Mouse (Mus musculus) adrenal gland, postnatal 4 days (tissue): ENCODE measurements around the gene Erlin1. TPM values are rescaled to one million over a fixed set of nuclear protein-coding genes. Genes with fewer than 3 reads are reported as not detected.

Experiments
- DNase-seq, 2 experiments: peaks; one replicate each; pipeline ENCODE4 v3.0.0; 2021 to 2022; ENCODE audit warnings: low spot score in 2 of 2, mixed read lengths in 2 of 2
- long read RNA-seq, 2 experiments: library from polyadenylated mRNA; stranded (forward); transcript quantifications; one replicate each; pipeline ENCODE4 v2.0.0; 2021
- total RNA-seq, 2 experiments: library from RNA; stranded (reverse); gene quantifications; 2 replicates each; pipeline ENCODE4 v1.2.3; 2021

The Erlin1 gene
- total RNA-seq: 10 to 100 TPM; 19.8 to 21.2 TPM
- long read RNA-seq, experiment 1, transcript Erlin1-202 (12 exons, 3,136 nt): major isoform, 8 of 17 reads
- long read RNA-seq, experiment 1, transcript Erlin1-201 (12 exons, 3,228 nt): minor isoform, 6 of 17 reads
- long read RNA-seq, experiment 1, partial matches to known transcripts: 2 of 17 reads
- long read RNA-seq, experiment 1, other reads (novel, unspliced or antisense): 0 of 17 reads
- long read RNA-seq, experiment 2, transcript Erlin1-202 (12 exons, 3,136 nt): major isoform, 18 of 28 reads
- long read RNA-seq, experiment 2, partial matches to known transcripts: 2 of 28 reads
- long read RNA-seq, experiment 2, other reads (novel, unspliced or antisense): 3 of 28 reads

DNA sequence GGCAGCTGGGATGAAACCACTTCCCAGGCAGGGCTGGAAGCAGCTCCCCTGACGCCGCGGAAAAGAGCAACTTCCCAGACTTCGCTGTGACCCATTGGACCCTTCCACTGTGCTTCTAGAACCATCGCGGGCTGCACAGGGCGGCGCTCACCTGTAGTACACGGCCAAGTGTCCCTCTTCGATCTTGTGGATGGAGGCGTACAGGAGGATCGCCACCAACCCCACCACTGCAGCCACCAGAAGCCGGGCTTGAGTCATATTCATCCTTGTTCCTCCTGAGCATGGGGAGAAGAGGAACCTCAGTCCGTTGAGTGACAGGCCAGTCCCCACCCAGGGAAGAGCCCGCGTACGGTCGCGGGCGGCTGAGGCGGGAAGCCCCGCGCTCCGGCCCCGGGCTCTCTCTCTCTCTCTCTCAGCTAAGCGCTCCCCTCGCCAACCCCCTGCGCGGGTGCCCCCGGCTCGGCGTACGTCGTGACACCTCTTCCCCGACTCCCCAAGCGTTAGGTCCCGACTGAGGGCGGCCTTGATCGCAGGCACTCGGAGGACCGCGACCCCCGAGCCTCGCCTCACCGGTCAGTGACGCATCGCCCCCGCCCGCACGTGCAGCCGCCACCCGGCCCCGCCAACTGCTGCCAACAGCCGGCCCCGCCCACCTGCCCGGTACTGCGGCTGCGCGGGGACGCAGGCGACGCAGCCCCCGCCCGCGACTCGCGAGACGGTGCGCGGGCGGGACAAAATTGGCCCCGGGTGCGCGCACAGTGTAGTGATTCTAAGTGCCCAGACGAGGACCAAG is at the start of gene Erlin1:
Erlin1 (minus strand) TSS at position 665 of the 793 bp plus-strand sequence.
- DNase-seq: peak; percentile 72 to 84

DNA sequence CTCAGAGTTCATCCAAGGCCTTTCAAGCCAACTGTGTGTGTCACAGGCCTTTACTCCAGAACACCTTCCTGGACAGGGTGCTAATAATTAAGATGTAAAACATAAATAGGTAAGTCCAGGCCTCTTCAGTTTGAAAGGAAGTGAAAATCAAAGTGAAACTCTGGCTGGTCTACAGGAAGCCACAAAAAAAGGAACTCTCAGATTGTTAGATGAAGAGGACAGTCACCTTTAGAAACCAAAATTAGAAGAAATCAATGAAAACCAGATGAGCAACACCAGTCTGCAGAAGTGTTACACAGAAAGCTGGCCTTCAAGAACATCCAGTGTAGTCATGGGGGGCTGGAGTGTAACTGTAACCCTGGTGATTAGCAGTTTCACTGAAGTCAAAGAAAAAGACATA is 48.2 kb upstream of the Erlin1 start:
- DNase-seq: no peak

- DNase-seq: no peak
Measured at GRCm38 (mm10) chr19:44111706-44112105, 42.1 kb upstream of the Erlin1 start.

DNA sequence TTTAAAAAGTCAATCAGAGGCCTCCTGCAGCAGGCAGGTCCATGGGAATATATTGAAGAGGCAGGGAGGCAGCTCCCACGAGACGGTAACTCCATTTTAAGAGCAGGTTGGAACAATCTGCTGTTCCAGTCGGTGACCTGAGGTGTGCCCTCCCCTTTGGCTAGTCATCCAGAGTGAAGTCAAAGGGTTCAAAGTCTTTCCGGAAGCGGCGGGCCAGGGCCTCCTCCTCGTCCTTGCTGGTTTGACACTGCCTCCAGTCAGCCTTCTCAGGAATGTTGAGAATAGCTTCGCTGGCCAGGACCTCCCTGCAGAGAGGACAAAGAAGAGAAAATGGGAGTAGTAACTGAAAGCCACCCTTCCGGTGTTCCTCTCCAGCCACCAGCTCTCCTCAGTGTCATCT is 40.8 kb upstream of the Erlin1 start:
- DNase-seq: no peak

DNA sequence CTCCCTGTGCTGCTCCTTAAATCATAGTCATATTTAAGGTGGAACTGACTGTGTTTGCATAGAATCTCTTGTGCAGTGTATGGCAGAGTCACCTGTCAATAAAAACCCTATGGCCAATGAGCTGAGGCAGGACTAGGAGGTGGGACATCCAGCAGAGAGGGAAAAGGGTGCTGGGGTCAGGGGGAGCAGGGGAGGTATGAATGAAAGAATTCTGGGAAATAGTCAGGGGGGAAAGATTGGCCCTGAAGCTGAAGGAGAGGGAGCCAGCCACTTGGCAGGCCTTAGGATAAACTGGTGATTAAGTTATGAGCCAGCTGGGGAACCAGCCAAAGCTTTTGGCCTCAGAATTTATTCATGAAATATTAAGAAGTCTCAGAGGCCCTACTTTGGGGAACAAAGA is 39.4 kb upstream of the Erlin1 start:
- DNase-seq: peak in 1 of 2 experiments; percentile 11

- DNase-seq: no peak
Measured at GRCm38 (mm10) chr19:44107661-44108521, 38.3 kb upstream of the Erlin1 start.

DNA sequence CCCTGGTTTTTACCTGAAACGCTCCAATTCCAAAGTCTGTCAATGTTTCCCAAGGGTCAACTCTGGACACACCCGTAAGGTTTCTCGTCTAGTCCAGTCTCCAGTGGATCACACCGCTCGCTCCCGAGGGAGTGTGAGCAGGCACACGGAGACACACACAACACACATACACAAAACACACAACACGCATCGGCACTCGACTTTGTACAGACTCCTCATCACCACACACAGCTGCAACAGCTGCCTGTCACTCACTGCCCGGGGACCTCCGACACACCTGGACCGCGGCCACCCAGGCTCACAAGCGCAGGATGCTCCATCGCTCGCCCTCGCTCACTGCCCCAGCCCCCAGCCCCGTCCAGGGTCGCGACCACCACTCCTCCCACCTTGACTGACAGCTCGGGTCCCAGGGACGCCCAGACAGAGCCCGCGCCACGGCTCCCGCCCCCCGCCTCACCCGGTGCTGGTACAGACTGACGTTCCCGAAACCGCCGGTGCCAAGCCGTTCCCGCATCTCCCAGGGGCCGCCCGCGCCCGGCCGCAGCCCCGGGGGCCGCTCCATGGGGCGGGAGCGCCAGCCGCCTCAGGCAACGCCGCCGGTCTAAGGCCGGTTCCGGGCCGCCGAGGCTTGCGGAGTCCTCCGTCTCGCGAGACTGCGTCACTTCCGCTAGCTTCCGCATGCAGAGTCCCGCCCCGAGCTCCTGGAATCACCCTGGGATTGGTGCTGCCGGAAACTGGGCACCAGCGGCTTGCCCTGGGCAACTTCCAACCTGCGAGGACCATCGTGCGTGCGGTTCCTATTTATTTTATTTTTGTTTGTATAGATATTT is 37.5 kb upstream of the Erlin1 start, which contains the start of gene Chuk:
Chuk (minus strand) TSS at position 650 of the 830 bp plus-strand sequence.
- DNase-seq: peak; percentile 88 to 92

GRCm38 (mm10) chr19:44104393-44104792 is 34.8 kb upstream of the Erlin1 start:
- DNase-seq: no peak

GRCm38 (mm10) chr19:44103001-44103400 is 33.4 kb upstream of the Erlin1 start:
- no peak for DNase-seq

- no peak for DNase-seq
Measured at GRCm38 (mm10) chr19:44100840-44101239, 31.3 kb upstream of the Erlin1 start.

- no peak for DNase-seq
Measured at GRCm38 (mm10) chr19:44086278-44086677, 16.7 kb upstream of the Erlin1 start.

DNA sequence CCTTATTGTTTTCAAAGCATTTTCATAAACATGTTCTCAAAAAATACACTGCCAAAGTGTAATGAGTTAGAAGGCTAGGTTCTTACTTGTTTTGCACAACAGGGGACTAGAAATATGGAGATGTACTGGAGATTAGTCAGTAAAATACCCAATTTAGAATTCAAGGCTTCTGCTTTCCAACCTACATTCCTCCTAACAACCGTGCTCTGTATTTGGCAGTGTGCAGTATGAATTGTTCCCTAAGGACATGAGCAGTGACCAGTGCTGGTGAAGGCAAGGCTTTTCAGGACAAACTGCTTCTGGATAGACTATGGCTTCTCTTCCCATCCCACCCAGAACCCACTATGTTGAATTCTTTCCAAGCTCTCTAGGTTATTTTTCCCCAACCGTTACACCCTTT is 11.3 kb upstream of the Erlin1 start:
- no peak for DNase-seq

DNA sequence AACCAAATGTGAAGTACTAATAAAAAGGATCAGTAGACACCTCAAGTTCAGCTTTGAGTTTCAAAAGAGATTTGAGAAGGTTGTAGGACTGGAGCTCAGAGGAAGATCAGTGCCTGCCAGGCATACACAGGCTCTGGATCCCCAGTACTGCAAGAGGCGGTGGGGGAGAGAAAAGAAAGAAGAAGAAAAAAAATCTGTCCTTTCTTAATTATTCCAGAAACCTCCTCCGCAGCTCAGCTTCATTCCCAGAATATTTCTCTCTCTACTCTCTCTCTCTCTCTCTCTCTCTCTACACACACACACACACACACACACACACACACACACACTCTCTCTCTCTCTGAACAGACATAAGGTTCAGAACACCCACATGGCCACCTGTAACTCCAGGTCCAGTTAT is 10.4 kb upstream of the Erlin1 start:
- no peak for DNase-seq

- no peak for DNase-seq
Measured at GRCm38 (mm10) chr19:44077024-44077423, 7.4 kb upstream of the Erlin1 start.

GRCm38 (mm10) chr19:44076457-44076856 is 6.9 kb upstream of the Erlin1 start:
- no peak for DNase-seq

DNA sequence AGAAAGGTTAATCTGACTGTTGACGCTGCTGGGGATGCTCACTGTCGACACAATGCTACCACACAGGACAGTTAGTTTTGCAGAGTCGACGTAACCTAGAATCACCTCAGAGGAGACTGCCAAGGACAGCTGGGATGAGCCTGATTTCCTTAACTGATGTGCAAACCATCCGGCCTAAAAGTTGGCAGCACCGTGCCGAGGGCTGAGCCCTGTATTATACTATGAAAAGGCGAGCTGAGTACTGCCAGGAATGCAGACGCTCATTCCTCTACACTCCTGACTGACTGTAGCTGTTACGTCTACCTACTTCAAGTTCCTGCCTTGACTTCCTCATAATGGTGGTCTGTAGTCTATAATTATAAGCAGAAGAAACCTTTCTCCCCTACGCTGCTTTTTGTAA is 5.4 kb upstream of the Erlin1 start:
- no peak for DNase-seq

- no peak for DNase-seq
Measured at GRCm38 (mm10) chr19:44071166-44071565, 1.6 kb upstream of the Erlin1 start.

- DNase-seq: no peak
Measured at GRCm38 (mm10) chr19:44069914-44070232, 288 bp upstream of the Erlin1 start.

DNA sequence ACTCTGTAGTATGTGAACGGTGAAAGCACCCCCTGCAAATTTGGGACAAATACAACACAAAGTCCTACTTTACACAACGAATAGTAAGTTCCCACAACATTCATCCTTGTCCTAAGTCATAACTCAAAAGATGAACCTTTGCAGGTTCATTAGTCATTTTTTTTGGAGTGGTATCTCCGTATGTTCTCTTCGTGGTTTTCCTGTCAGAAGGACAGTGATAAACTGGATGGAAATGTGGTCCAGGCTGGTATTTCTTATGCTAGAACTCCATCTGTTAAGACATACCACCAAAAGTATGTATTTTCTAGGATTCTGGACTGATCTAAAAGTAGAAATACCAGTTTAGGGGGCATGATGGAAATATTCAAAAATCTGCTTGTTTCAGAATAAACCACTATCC is 1.4 kb downstream of the Erlin1 start:
- DNase-seq: no peak

- no peak for DNase-seq
Measured at GRCm38 (mm10) chr19:44067323-44068049, 2.1 kb downstream of the Erlin1 start.
